Mouse (Mus musculus): ENCODE data around the gene Kptn.

GRCm38 (mm10) chr7:16132161-16132581 is 12.5 kb downstream of the Kptn start:
- TF ChIP-seq GATA1 (IDR thresholded peaks at IDR 0.05; ENCODE audit: low read length) = no peak
- no peak for TF ChIP-seq TAL1 (IDR thresholded peaks at IDR 0.05; ENCODE audit: low read length)
